Mouse (Mus musculus) liver, embryonic 12.5 days (tissue): Measurements from ENCODE around the gene Lrch1. TPM values are rescaled to one million over a fixed set of nuclear protein-coding genes. Genes with fewer than 3 reads are reported as not detected.

ENCODE experiments used
- ATAC-seq: fragments of 200-750 bp; cut with Nextera tagmentation; 2 replicates; pipeline ENCODE4 v1.8.0; 2017; ENCODE audit warnings: moderate number of reproducible peaks, mild to moderate bottlenecking, moderate library complexity
- H3K27ac ChIP-seq: fragments of 300-500 bp; sonication (generic); 2 replicates; pipeline ENCODE4 v1.5.1; 2016; ENCODE audit warnings: mild to moderate bottlenecking
- H3K27me3 ChIP-seq: fragments of 300-500 bp; sonication (generic); replicated peaks from 2 replicates; pipeline ENCODE4 v1.6.1; 2016; ENCODE audit warnings: mild to moderate bottlenecking, moderate library complexity
- H3K36me3 ChIP-seq: fragments of 300-500 bp; sonication (generic); 2 replicates; pipeline ENCODE4 v1.6.1; 2016; ENCODE audit warnings: mild to moderate bottlenecking, moderate library complexity
- H3K4me1 ChIP-seq: fragments of 300-500 bp; sonication (generic); 2 replicates; pipeline ENCODE4 v1.6.1; 2016
- H3K4me2 ChIP-seq: fragments of 300-500 bp; sonication (generic); 2 replicates; pipeline ENCODE4 v1.6.1; 2016; ENCODE audit warnings: mild to moderate bottlenecking, moderate library complexity
- H3K4me3 ChIP-seq: fragments of 300-500 bp; sonication (generic); 2 replicates; pipeline ENCODE4 v1.5.1; 2016; ENCODE audit warnings: mild to moderate bottlenecking, moderate library complexity
- H3K9ac ChIP-seq: fragments of 300-500 bp; sonication (generic); 2 replicates; pipeline ENCODE4 v1.6.1; 2016; ENCODE audit warnings: mild to moderate bottlenecking, moderate library complexity
- H3K9me3 ChIP-seq: fragments of 300-500 bp; sonication (generic); replicated peaks from 2 replicates; pipeline ENCODE4 v1.6.1; 2016; ENCODE audit warnings: mild to moderate bottlenecking, moderate library complexity
- WGBS: fragments of 180-500 bp; shearing (Covaris S2); methylation state at CpG from one replicate; pipeline ENCODE4 v1.1.7; 2016; ENCODE audit not compliant: insufficient replicate concordance; 5-methylcytosine and 5-hydroxymethylcytosine counted together
- polyA plus RNA-seq: library from polyadenylated mRNA; unstranded; fragments of >200 nt; fragmentation: Nextera tagmentation; extraction: Ambion mirVana; gene quantifications from 2 replicates; pipeline ENCODE4 v1.2.1, GENCODE M21; 2016

The Lrch1 gene
- polyA plus RNA-seq, 1 experiment from 2014 or later: 6.5 TPM

- no peak for ATAC-seq
- Histone ChIP-seq H3K4me1 (peaks cover 47% of the 10 kb centered on the region), H3K4me2 (no peak overlapping the region), H3K9ac (no peak overlapping the region), H3K27ac (no peak overlapping the region), H3K27me3 (no peaks in the 10 kb centered on the region), H3K36me3 (no peaks in the 10 kb centered on the region), H3K9me3 (no peaks in the 10 kb centered on the region), H3K4me3 (no peak overlapping the region)
- 64% methylated on average over 5 of the region's 5 CpGs for WGBS
Measured at GRCm38 (mm10) chr14:74917504-74918124, 30.1 kb downstream of the Lrch1 start.

- no peak overlapping the region for H3K4me3 ChIP-seq
- H3K9me3 ChIP-seq: no peaks in the 10 kb centered on the region
- H3K27ac ChIP-seq: no peak overlapping the region
- no peak overlapping the region for H3K9ac ChIP-seq
- WGBS: 68% methylated on average over 4 of the region's 4 CpGs
- H3K4me2 ChIP-seq: no peak overlapping the region
- no peaks in the 10 kb centered on the region for H3K36me3 ChIP-seq
- no peaks in the 10 kb centered on the region for H3K27me3 ChIP-seq
- no peak for ATAC-seq
- peaks cover 38% of the 10 kb centered on the region for H3K4me1 ChIP-seq
Measured at GRCm38 (mm10) chr14:74916691-74917090, 31.0 kb downstream of the Lrch1 start.

GRCm38 (mm10) chr14:74916075-74916474 is 31.6 kb downstream of the Lrch1 start:
- Histone ChIP-seq H3K9me3 (no peaks in the 10 kb centered on the region), H3K27ac (no peak overlapping the region), H3K4me1 (peaks cover 33% of the 10 kb centered on the region), H3K4me2 (no peak overlapping the region), H3K9ac (no peak overlapping the region), H3K27me3 (no peaks in the 10 kb centered on the region), H3K4me3 (no peak overlapping the region), H3K36me3 (no peaks in the 10 kb centered on the region)
- 78% methylated on average over 8 of the region's 8 CpGs for WGBS
- ATAC-seq: no peak

- Histone ChIP-seq H3K36me3 (no peaks in the 10 kb centered on the region), H3K9me3 (no peaks in the 10 kb centered on the region), H3K27me3 (no peaks in the 10 kb centered on the region), H3K4me1 (peaks cover 34% of the 10 kb centered on the region), H3K9ac (no peak overlapping the region), H3K4me3 (no peak overlapping the region), H3K4me2 (no peak overlapping the region), H3K27ac (no peak overlapping the region)
- no peak for ATAC-seq
- WGBS: 79% methylated on average over 2 of the region's 2 CpGs
Measured at GRCm38 (mm10) chr14:74915658-74916057, 32.0 kb downstream of the Lrch1 start.

GRCm38 (mm10) chr14:74915025-74915424 is 32.7 kb downstream of the Lrch1 start:
- Histone ChIP-seq H3K27ac (no peak overlapping the region), H3K4me1 (peaks cover 39% of the 10 kb centered on the region), H3K27me3 (no peaks in the 10 kb centered on the region), H3K9me3 (no peaks in the 10 kb centered on the region), H3K4me2 (no peak overlapping the region), H3K9ac (no peak overlapping the region), H3K4me3 (no peak overlapping the region), H3K36me3 (no peaks in the 10 kb centered on the region)
- ATAC-seq: no peak
- 73% methylated on average over 9 of the region's 9 CpGs for WGBS

- Histone ChIP-seq H3K9ac (no peak overlapping the region), H3K4me2 (no peak overlapping the region), H3K36me3 (no peaks in the 10 kb centered on the region), H3K4me1 (peaks cover 42% of the 10 kb centered on the region), H3K27ac (no peak overlapping the region), H3K27me3 (no peaks in the 10 kb centered on the region), H3K9me3 (no peaks in the 10 kb centered on the region), H3K4me3 (no peak overlapping the region)
- 78% methylated on average over 20 of the region's 20 CpGs for WGBS
- ATAC-seq: no peak
Measured at GRCm38 (mm10) chr14:74913381-74914230, 34.1 kb downstream of the Lrch1 start.

GRCm38 (mm10) chr14:74910363-74910762 is 37.3 kb downstream of the Lrch1 start:
- Histone ChIP-seq H3K27me3 (no peaks in the 10 kb centered on the region), H3K4me1 (peaks cover 34% of the 10 kb centered on the region), H3K4me2 (no peak overlapping the region), H3K36me3 (no peaks in the 10 kb centered on the region), H3K9me3 (no peaks in the 10 kb centered on the region), H3K27ac (no peak overlapping the region), H3K4me3 (no peak overlapping the region), H3K9ac (no peak overlapping the region)
- WGBS: 66% methylated on average over 5 of the region's 5 CpGs
- ATAC-seq: no peak

GRCm38 (mm10) chr14:74909021-74909420 is 38.7 kb downstream of the Lrch1 start:
- no peak for ATAC-seq
- no peak overlapping the region for H3K9ac ChIP-seq
- no peak overlapping the region for H3K4me2 ChIP-seq
- peaks cover 34% of the 10 kb centered on the region for H3K4me1 ChIP-seq
- H3K4me3 ChIP-seq: no peak overlapping the region
- H3K36me3 ChIP-seq: no peaks in the 10 kb centered on the region
- no peak overlapping the region for H3K27ac ChIP-seq
- WGBS: 50% methylated on average over 8 of the region's 8 CpGs
- H3K27me3 ChIP-seq: no peaks in the 10 kb centered on the region
- H3K9me3 ChIP-seq: no peaks in the 10 kb centered on the region

- Histone ChIP-seq H3K9me3 (no peaks in the 10 kb centered on the region), H3K4me3 (no peak overlapping the region), H3K9ac (no peak overlapping the region), H3K27me3 (no peaks in the 10 kb centered on the region), H3K27ac (no peak overlapping the region), H3K4me2 (no peak overlapping the region), H3K4me1 (peaks cover 32% of the 10 kb centered on the region), H3K36me3 (no peaks in the 10 kb centered on the region)
- ATAC-seq: no peak
- WGBS: 50% methylated on average over 6 of the region's 6 CpGs
Measured at GRCm38 (mm10) chr14:74908250-74908649, 39.4 kb downstream of the Lrch1 start.

- no peak overlapping the region for H3K4me3 ChIP-seq
- no peak for ATAC-seq
- no peaks in the 10 kb centered on the region for H3K9me3 ChIP-seq
- no peak overlapping the region for H3K4me2 ChIP-seq
- no peaks in the 10 kb centered on the region for H3K36me3 ChIP-seq
- WGBS: 85% methylated on average over 8 of the region's 8 CpGs
- H3K27ac ChIP-seq: no peak overlapping the region
- peaks cover 37% of the 10 kb centered on the region for H3K4me1 ChIP-seq
- no peaks in the 10 kb centered on the region for H3K27me3 ChIP-seq
- no peak overlapping the region for H3K9ac ChIP-seq
Measured at GRCm38 (mm10) chr14:74907706-74908105, 40.0 kb downstream of the Lrch1 start.

- H3K36me3 ChIP-seq: no peaks in the 10 kb centered on the region
- no peak overlapping the region for H3K27ac ChIP-seq
- ATAC-seq: no peak
- no peaks in the 10 kb centered on the region for H3K27me3 ChIP-seq
- peaks cover 54% of the 10 kb centered on the region for H3K4me1 ChIP-seq
- no peak overlapping the region for H3K4me3 ChIP-seq
- no peak overlapping the region for H3K4me2 ChIP-seq
- 36% methylated on average over 3 of the region's 3 CpGs for WGBS
- no peak overlapping the region for H3K9ac ChIP-seq
- no peaks in the 10 kb centered on the region for H3K9me3 ChIP-seq
Measured at GRCm38 (mm10) chr14:74905990-74906389, 41.7 kb downstream of the Lrch1 start.

GRCm38 (mm10) chr14:74904442-74904841 is 43.2 kb downstream of the Lrch1 start:
- no peaks in the 10 kb centered on the region for H3K27me3 ChIP-seq
- no peak overlapping the region for H3K27ac ChIP-seq
- ATAC-seq: no peak
- H3K9ac ChIP-seq: no peak overlapping the region
- no peaks in the 10 kb centered on the region for H3K36me3 ChIP-seq
- no peak overlapping the region for H3K4me3 ChIP-seq
- H3K4me2 ChIP-seq: no peak overlapping the region
- WGBS: 64% methylated on average over 5 of the region's 5 CpGs
- peaks cover 63% of the 10 kb centered on the region for H3K4me1 ChIP-seq
- H3K9me3 ChIP-seq: no peaks in the 10 kb centered on the region
